Mouse (Mus musculus) right cerebral cortex, postnatal 25 days (tissue): ENCODE data around the gene Kcns3.
A peak's percentile ranks its signal among the peaks of the same experiment; 100 is the strongest.

Experiments used
- DNase-seq: peaks from one replicate; pipeline ENCODE4 v3.0.0; 2022

Kcns3 gene

GRCm38 (mm10) chr12:11151015-11151414, at the start of gene Kcns3:
TSS of gene Kcns3 (minus strand) at chr12:11151056.
- DNase-seq: peak; percentile 18

GRCm38 (mm10) chr12:11198551-11198950, 47.7 kb upstream of the Kcns3 start:
- no peak for DNase-seq

GRCm38 (mm10) chr12:11198026-11198425, 47.2 kb upstream of the Kcns3 start:
- DNase-seq: no peak

GRCm38 (mm10) chr12:11196830-11197229, 46.0 kb upstream of the Kcns3 start:
- DNase-seq: no peak

GRCm38 (mm10) chr12:11196142-11196597, 45.3 kb upstream of the Kcns3 start:
- peak; percentile 58 for DNase-seq

GRCm38 (mm10) chr12:11195031-11195430, 44.2 kb upstream of the Kcns3 start:
- DNase-seq: no peak

GRCm38 (mm10) chr12:11178486-11179154, 27.8 kb upstream of the Kcns3 start:
- peak; percentile 84 for DNase-seq

- DNase-seq: no peak
These were observed 26.8 kb upstream of the Kcns3 start for GRCm38 (mm10) chr12:11177408-11178394.

- DNase-seq: no peak
These were observed 7.8 kb upstream of the Kcns3 start for GRCm38 (mm10) chr12:11158670-11159069.

- DNase-seq: no peak
These were observed 4.3 kb upstream of the Kcns3 start for GRCm38 (mm10) chr12:11155123-11155522.

- no peak for DNase-seq
These were observed 2.7 kb upstream of the Kcns3 start for GRCm38 (mm10) chr12:11153587-11153986.

- peak; percentile 52 for DNase-seq
These were observed 492 bp downstream of the Kcns3 start for GRCm38 (mm10) chr12:11150192-11150935.

- peak; percentile 62 for DNase-seq
These were observed 1.2 kb downstream of the Kcns3 start for GRCm38 (mm10) chr12:11149421-11150191.

GRCm38 (mm10) chr12:11149121-11149420, 1.8 kb downstream of the Kcns3 start:
- DNase-seq: no peak

GRCm38 (mm10) chr12:11144894-11145293, 6.0 kb downstream of the Kcns3 start:
- no peak for DNase-seq

- DNase-seq: no peak
These were observed 18.4 kb downstream of the Kcns3 start for GRCm38 (mm10) chr12:11132418-11132817.

GRCm38 (mm10) chr12:11129188-11129587, 21.7 kb downstream of the Kcns3 start:
- no peak for DNase-seq

GRCm38 (mm10) chr12:11126186-11126759, 24.6 kb downstream of the Kcns3 start:
- no peak for DNase-seq

- DNase-seq: no peak
These were observed 49.3 kb downstream of the Kcns3 start for GRCm38 (mm10) chr12:11101565-11101964.

- no peak for DNase-seq
These were observed 62.1 kb downstream of the Kcns3 start for GRCm38 (mm10) chr12:11088626-11089372.

GRCm38 (mm10) chr12:11086866-11087265, 64.0 kb downstream of the Kcns3 start:
- no peak for DNase-seq
